10 mouse cellular contexts compared by ENCODE assay signal in the genomic region with DNA sequence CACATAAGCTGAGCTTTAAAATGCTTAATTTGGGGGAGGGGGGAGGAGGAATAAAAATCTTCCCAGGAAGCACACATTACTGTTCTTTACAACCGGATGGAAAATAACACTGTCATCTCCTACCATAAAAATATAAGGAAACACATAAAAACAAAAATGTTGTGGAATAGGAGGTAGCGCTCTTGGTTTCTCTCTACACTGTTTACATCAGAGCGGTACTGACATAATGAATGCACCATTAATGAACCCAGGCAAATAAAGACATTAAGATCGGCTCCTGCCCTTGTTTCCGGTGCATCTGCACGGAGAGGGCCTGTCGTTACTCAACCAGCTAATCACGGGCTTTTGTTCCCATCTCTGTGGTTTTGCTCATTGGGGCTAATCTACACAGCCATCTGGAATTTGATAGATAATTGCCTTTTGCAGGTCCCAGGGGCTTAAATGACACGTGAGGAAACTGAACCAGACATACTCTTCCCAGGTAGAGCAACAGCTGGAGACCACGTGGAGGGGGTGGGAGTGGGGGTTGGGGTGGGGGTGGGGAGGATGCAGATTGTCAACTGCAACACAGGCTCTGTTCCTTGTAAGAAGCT.
DNase-seq lines count a peak whose midpoint lies in the region; ATAC-seq and TF ChIP-seq lines count a peak whose summit lies in the region.
"Had no signal": no experiment of that assay in that cellular context is flagged by ENCODE, and none has a peak within 500 bp of the region (broad histone marks: within the 10 kb centered on the region; RNA-seq: fewer than 3 reads in every experiment).

No protein-coding gene starts in this region.

- H3K27me3 ChIP-seq in forebrain, embryonic 12.5 days = no peaks in the 10 kb centered on the region
- no peaks in the 10 kb centered on the region for H3K27me3 ChIP-seq in limb, embryonic 11.5 days (ENCODE audit: control insufficient read depth, insufficient read depth, low read length)
- H3K27me3 ChIP-seq in liver, postnatal 0 days (ENCODE audit: insufficient read depth, low read length) = no peaks in the 10 kb centered on the region
- H3K27me3 ChIP-seq: liver, embryonic 15.5 days had no signal

- no peaks in the 10 kb centered on the region for H3K36me3 ChIP-seq in forebrain, embryonic 12.5 days (replicated peaks)
- no peaks in the 10 kb centered on the region for H3K36me3 ChIP-seq in limb, embryonic 11.5 days (ENCODE audit: control insufficient read depth, insufficient read depth, low read length)
- no peaks in the 10 kb centered on the region for H3K36me3 ChIP-seq in liver, postnatal 0 days (replicated peaks; ENCODE audit: insufficient read depth, low read length)
- H3K36me3 ChIP-seq: liver, embryonic 15.5 days had no signal

- peak; percentile 80 for ATAC-seq in forebrain, embryonic 12.5 days (ENCODE audit: low FRiP score)
- ATAC-seq in limb, embryonic 11.5 days (ENCODE audit: insufficient number of reproducible peaks, low FRiP score, low TSS enrichment, low read depth) = peak; percentile 51; the same call in 1 of the 2 replicates
- ATAC-seq in liver, postnatal 0 days = no peak

- no peak for TF ChIP-seq EP300 in liver, postnatal 0 days (IDR thresholded peaks at IDR 0.05; ENCODE audit: low read depth)

- intact Hi-C loops in left cerebral cortex, postnatal 25 days (cut with DNase I) = no loop called here
- intact Hi-C loops in left cerebral cortex, postnatal 36 days (cut with DNase I) = no loop called here

- H3K4me3 ChIP-seq in layer of hippocampus, adult 2 months = no peak overlapping the region
- no peak overlapping the region for H3K4me3 ChIP-seq in forebrain, embryonic 12.5 days (replicated peaks)
- no peak overlapping the region for H3K4me3 ChIP-seq in limb, embryonic 11.5 days (ENCODE audit: low read depth, low read length)
- H3K4me3 ChIP-seq in liver, postnatal 0 days (ENCODE audit: low read depth, low read length) = no peak overlapping the region
- H3K4me3 ChIP-seq: liver, embryonic 15.5 days had no signal

- no peaks in the 10 kb centered on the region for H3K9me3 ChIP-seq in forebrain, embryonic 12.5 days
- no peaks in the 10 kb centered on the region for H3K9me3 ChIP-seq in limb, embryonic 11.5 days (ENCODE audit: control insufficient read depth, low read length)
- no peaks in the 10 kb centered on the region for H3K9me3 ChIP-seq in liver, postnatal 0 days (ENCODE audit: low read length)
- H3K9me3 ChIP-seq: liver, embryonic 15.5 days had no signal

- WGBS in forebrain, embryonic 12.5 days = 7% methylated on average over 10 of the region's 10 CpGs
- WGBS in limb, embryonic 11.5 days = 6% methylated on average over 10 of the region's 10 CpGs
- 31% methylated on average over 10 of the region's 10 CpGs for WGBS in liver, postnatal 0 days (ENCODE audit: insufficient replicate concordance)

- peak overlapping the region; percentile 72 for H3K27ac ChIP-seq in layer of hippocampus, adult 2 months
- peak overlapping the region; percentile 89 for H3K27ac ChIP-seq in forebrain, embryonic 12.5 days
- no peak overlapping the region for H3K27ac ChIP-seq in limb, embryonic 11.5 days (replicated peaks; ENCODE audit: low read depth, low read length)
- no peak overlapping the region for H3K27ac ChIP-seq in liver, postnatal 0 days (ENCODE audit: low read depth)
- H3K27ac ChIP-seq: liver, embryonic 15.5 days had no signal

- H3K4me2 ChIP-seq in forebrain, embryonic 12.5 days = peak overlapping the region; percentile 31
- no peak overlapping the region for H3K4me2 ChIP-seq in limb, embryonic 11.5 days (ENCODE audit: low read depth, severe bottlenecking)
- H3K4me2 ChIP-seq in liver, postnatal 0 days (ENCODE audit: low read depth, low read length) = no peak overlapping the region
- H3K4me2 ChIP-seq: liver, embryonic 15.5 days had no signal

- no peak for TF ChIP-seq CTCF in layer of hippocampus, adult 2 months (conservative IDR thresholded peaks at IDR 0.05)
- TF ChIP-seq CTCF in liver, postnatal 0 days (IDR thresholded peaks at IDR 0.05; ENCODE audit: low read depth) = no peak

- peaks cover 65% of the 10 kb centered on the region for H3K4me1 ChIP-seq in forebrain, embryonic 12.5 days
- H3K4me1 ChIP-seq in limb, embryonic 11.5 days (ENCODE audit: control insufficient read depth, insufficient read depth, low read length) = peaks cover 33% of the 10 kb centered on the region
- no peaks in the 10 kb centered on the region for H3K4me1 ChIP-seq in liver, postnatal 0 days (ENCODE audit: insufficient read depth)
- H3K4me1 ChIP-seq: liver, embryonic 15.5 days had no signal

- no peak overlapping the region for H3K9ac ChIP-seq in forebrain, embryonic 12.5 days
- H3K9ac ChIP-seq in limb, embryonic 11.5 days (ENCODE audit: low read length) = no peak overlapping the region
- no peak overlapping the region for H3K9ac ChIP-seq in liver, postnatal 0 days (replicated peaks)
- H3K9ac ChIP-seq: liver, embryonic 15.5 days had no signal

- no peak for DNase-seq in layer of hippocampus, adult 2 months (ENCODE audit: low spot score in 2 of 2)
- no peak for DNase-seq in layer of hippocampus, adult 9-10 months (ENCODE audit: low spot score)
- peak; percentile 60 for DNase-seq in limb, embryonic 11.5 days (ENCODE audit: low spot score)
- peak; percentile 82 for DNase-seq in retina, embryonic 14.5 days (ENCODE audit: low spot score)
- DNase-seq in liver, postnatal 0 days = no peak
- DNase-seq in left cerebral cortex, postnatal 25 days (ENCODE audit: low spot score in 2 of 2) = no peak
- no peak for DNase-seq in left cerebral cortex, postnatal 36 days (ENCODE audit: low spot score in 2 of 2)
- DNase-seq: kidney, adult 11 months had no signal

Comparison
In these comparisons a context has a peak if more than half of its experiments do, and no peak if none do; other contexts are left out.
1. DNase-seq: peak in limb, embryonic 11.5 days (single experiment) and retina, embryonic 14.5 days (single experiment); none in layer of hippocampus, adult 2 months (0 of 2), layer of hippocampus, adult 9-10 months (single experiment), liver, postnatal 0 days (single experiment), left cerebral cortex, postnatal 25 days (0 of 2) and left cerebral cortex, postnatal 36 days (0 of 2).
2. H3K27ac ChIP-seq: peak in layer of hippocampus, adult 2 months (single experiment) and forebrain, embryonic 12.5 days (single experiment); none in limb, embryonic 11.5 days (single experiment) and liver, postnatal 0 days (single experiment).